Mouse (Mus musculus): ENCODE results near the gene Nkapl. TPM values are rescaled to one million over a fixed set of nuclear protein-coding genes. Genes with fewer than 3 reads are reported as not detected.
A peak's percentile ranks its signal among the peaks of the same experiment; 100 is the strongest.
"Not testable (repeated sequence)": the region's sequence is repeated elsewhere in the genome, so short reads cannot be mapped to it uniquely, and the experiment has no call there.

The Nkapl gene
- 2.1 and 2.6 TPM in 2 replicates for polyA plus RNA-seq (2014; fragmentation: Nextera tagmentation; extraction: Ambion mirVana)

DNA sequence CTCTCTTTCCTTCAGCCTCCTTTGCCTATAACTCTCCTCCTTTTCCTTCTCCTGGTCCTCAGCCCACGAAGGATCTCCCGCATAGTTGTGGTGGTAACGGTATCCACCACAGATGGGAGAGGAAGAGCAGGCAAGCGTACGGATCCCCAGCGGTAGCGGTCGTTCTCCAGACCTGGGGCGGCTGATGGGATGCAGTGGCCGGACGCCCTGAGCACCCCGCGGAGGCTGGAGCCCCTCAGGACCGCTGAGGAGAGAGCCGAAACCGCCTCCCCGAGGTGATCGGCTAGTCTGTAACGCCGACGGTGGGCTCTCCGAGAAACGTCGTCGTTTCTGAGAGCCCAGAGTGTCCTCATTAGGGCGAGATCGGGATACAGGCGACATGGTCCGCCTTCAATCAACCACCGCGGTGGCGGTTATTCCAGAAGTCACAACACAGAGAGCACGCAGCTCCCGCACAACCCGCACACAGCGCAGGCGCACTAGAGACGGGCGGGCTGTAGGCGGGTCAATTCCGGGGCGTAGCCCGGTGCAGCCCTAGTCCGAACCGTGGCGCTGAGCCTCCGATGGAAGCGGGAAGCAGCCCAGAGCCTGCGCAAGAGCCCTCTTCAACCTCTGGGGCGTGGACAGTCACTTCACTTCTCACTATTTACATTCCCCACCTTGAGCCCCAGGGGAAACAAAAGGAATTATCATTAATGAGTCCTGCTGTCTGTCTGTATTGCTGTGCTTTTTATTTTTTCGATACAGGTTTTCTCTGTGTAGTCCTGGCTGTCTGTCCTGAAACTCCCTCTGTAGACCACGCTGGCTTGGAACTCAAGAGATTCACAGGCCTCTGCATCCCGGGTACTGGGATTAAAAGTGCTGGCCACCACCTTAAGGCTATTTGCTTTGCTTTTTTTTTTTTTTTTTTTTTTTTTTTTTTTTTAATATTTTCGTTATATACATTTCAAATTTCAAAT lies at the start of gene Nkapl:
Nkapl (minus strand) TSS at position 449 of the 959 bp plus-strand sequence.
- Histone ChIP-seq H3K4me3 (ENCODE audit: low read depth, low read length) (peak within 1 kb of the TSS; percentile 63), H3K27ac (ENCODE audit: low read depth) (peak within 1 kb of the TSS; percentile 47; the same call in 1 of the 2 replicates)
- 2% methylated on average over 54 of the region's 54 CpGs for WGBS

GRCm38 (mm10) chr13:21506221-21506649 lies 37.9 kb upstream of the Nkapl start:
- 0% methylated on average over 21 of the region's 21 CpGs for WGBS
- peak; percentile 100 for ATAC-seq (replicated peaks; ENCODE audit: low FRiP score, low TSS enrichment, low read depth)
- Histone ChIP-seq H3K27ac (ENCODE audit: low read depth) (peak overlapping the region; percentile 80), H3K4me1 (replicated peaks; ENCODE audit: control insufficient read depth, insufficient read depth, low read length) (no peaks in the 10 kb centered on the region), H3K9ac (ENCODE audit: low read length) (peak overlapping the region; percentile 61), H3K36me3 (ENCODE audit: control insufficient read depth, insufficient read depth, low read length) (no peaks in the 10 kb centered on the region), H3K4me2 (ENCODE audit: low read length) (peak overlapping the region; percentile 54), H3K9me3 (ENCODE audit: control insufficient read depth, low read length) (no peaks in the 10 kb centered on the region), H3K4me3 (ENCODE audit: low read depth, low read length) (peak overlapping the region; percentile 68), H3K27me3 (replicated peaks; ENCODE audit: control insufficient read depth, insufficient read depth, low read length) (no peaks in the 10 kb centered on the region)
- DNase-seq (ENCODE audit: low spot score): peak; percentile 96

More for the DNA sequence above, at the start of gene Nkapl:
- Histone ChIP-seq H3K4me2 (ENCODE audit: low read length) (peak within 1 kb of the TSS; percentile 96), H3K27me3 (replicated peaks; ENCODE audit: control insufficient read depth, insufficient read depth, low read length) (no peaks in the 10 kb centered on the region), H3K4me1 (replicated peaks; ENCODE audit: control insufficient read depth, insufficient read depth, low read length) (no peaks in the 10 kb centered on the region), H3K9me3 (ENCODE audit: control insufficient read depth, low read length) (no peaks in the 10 kb centered on the region), H3K9ac (ENCODE audit: low read length) (peak within 1 kb of the TSS; percentile 69), H3K36me3 (ENCODE audit: control insufficient read depth, insufficient read depth, low read length) (no peaks in the 10 kb centered on the region)
- ATAC-seq (replicated peaks; ENCODE audit: low FRiP score, low TSS enrichment, low read depth) (peak; percentile 99), DNase-seq (ENCODE audit: low spot score) (peak; percentile 89)

DNA sequence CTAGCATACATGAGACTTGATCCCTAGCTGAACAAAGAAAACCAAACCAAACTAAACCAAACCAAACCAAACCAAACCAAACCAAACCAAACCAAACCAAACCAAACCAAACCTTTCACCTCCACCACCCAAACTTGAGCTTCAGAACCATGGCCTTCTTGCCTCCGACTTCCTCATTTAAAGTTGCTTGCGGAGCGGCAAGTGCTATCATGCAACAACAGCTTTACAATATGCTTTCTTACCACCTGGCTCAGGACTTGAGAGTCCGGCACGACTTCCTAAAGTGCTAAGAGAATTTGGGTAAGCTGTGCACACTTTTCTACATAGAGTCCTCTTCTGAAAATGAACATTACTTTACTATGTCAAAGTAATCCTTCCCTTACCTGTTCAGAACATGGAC lies 34.0 kb upstream of the Nkapl start:
- Histone ChIP-seq H3K36me3 (ENCODE audit: control insufficient read depth, insufficient read depth, low read length) (no peaks in the 10 kb centered on the region), H3K9me3 (ENCODE audit: control insufficient read depth, low read length) (no peaks in the 10 kb centered on the region), H3K4me3 (ENCODE audit: low read depth, low read length) (no peak overlapping the region), H3K9ac (ENCODE audit: low read length) (no peak overlapping the region), H3K27ac (ENCODE audit: low read depth) (no peak overlapping the region), H3K27me3 (replicated peaks; ENCODE audit: control insufficient read depth, insufficient read depth, low read length) (no peaks in the 10 kb centered on the region), H3K4me2 (ENCODE audit: low read length) (no peak overlapping the region), H3K4me1 (replicated peaks; ENCODE audit: control insufficient read depth, insufficient read depth, low read length) (no peaks in the 10 kb centered on the region)
- 88% methylated on average over 5 of the region's 5 CpGs for WGBS
- ATAC-seq (replicated peaks; ENCODE audit: low FRiP score, low TSS enrichment, low read depth) (no peak), DNase-seq (ENCODE audit: low spot score) (no peak)

DNA sequence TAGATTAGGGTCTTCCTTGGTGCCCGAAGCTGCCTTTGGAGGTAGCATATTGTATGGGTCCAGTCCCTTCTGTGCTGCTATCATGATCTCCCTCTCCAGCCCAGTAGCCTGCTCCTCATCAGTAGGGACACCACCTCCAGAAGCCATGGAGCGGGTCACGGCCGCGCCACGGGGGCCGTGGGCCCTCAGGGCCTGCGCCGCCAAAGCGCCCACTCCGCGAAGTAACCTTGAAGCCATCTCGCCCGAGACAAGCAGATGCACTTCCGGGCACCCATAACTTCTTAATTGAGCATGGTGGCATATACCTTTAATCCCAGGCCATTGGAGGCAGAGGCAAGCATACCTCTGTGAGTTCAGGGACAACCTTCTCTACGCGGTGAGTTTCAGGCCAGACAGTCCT lies 32.9 kb upstream of the Nkapl start, which contains the start of gene Gm11273:
Gm11273 (minus strand) TSS at position 237 of the 400 bp plus-strand sequence.
- 89% methylated on average over 17 of the region's 17 CpGs for WGBS
- H3K9ac ChIP-seq (ENCODE audit: low read length); H3K27ac ChIP-seq (ENCODE audit: low read depth); H3K4me1 ChIP-seq (replicated peaks; ENCODE audit: control insufficient read depth, insufficient read depth, low read length); DNase-seq (ENCODE audit: low spot score); H3K4me2 ChIP-seq (ENCODE audit: low read length); ATAC-seq (replicated peaks; ENCODE audit: low FRiP score, low TSS enrichment, low read depth); H3K36me3 ChIP-seq (ENCODE audit: control insufficient read depth, insufficient read depth, low read length); H3K9me3 ChIP-seq (ENCODE audit: control insufficient read depth, low read length); H3K27me3 ChIP-seq (replicated peaks; ENCODE audit: control insufficient read depth, insufficient read depth, low read length); H3K4me3 ChIP-seq (ENCODE audit: low read depth, low read length): not testable (repeated sequence)

- Histone ChIP-seq H3K27me3 (replicated peaks; ENCODE audit: control insufficient read depth, insufficient read depth, low read length) (no peaks in the 10 kb centered on the region), H3K9ac (ENCODE audit: low read length) (no peak within 1 kb of the TSS), H3K9me3 (ENCODE audit: control insufficient read depth, low read length) (no peaks in the 10 kb centered on the region), H3K27ac (ENCODE audit: low read depth) (no peak within 1 kb of the TSS), H3K36me3 (ENCODE audit: control insufficient read depth, insufficient read depth, low read length) (no peaks in the 10 kb centered on the region), H3K4me3 (ENCODE audit: low read depth, low read length) (no peak within 1 kb of the TSS), H3K4me1 (replicated peaks; ENCODE audit: control insufficient read depth, insufficient read depth, low read length) (no peaks in the 10 kb centered on the region), H3K4me2 (ENCODE audit: low read length) (no peak within 1 kb of the TSS)
- no peak for ATAC-seq (replicated peaks; ENCODE audit: low FRiP score, low TSS enrichment, low read depth)
- WGBS: 91% methylated on average over 21 of the region's 21 CpGs
- no peak for DNase-seq (ENCODE audit: low spot score)
These were observed 26.8 kb upstream of the Nkapl start, which contains the start of gene AK157302 for GRCm38 (mm10) chr13:21495080-21495479. AK157302 (plus strand) TSS chr13:21495223.

DNA sequence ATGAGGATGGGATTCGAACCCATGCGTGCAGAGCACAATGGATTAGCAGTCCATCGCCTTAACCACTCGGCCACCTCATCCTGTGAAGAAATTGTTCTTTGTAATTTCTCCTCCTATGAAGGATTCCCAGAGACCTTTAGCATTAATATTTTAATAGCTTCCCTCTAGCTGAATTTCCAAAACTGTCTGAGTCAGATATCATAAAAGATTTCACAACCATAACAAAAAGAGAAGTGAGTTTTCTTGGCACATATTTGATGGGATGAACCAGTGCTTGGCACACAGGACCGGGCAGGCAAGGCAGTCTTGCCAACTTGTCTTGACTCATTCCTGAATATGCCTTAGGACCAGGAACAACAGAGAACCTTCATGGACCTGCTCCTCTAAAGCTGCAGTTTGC lies 24.5 kb upstream of the Nkapl start:
- Histone ChIP-seq H3K4me2 (ENCODE audit: low read length) (no peak overlapping the region), H3K4me3 (ENCODE audit: low read depth, low read length) (no peak overlapping the region), H3K27ac (ENCODE audit: low read depth) (no peak overlapping the region), H3K4me1 (replicated peaks; ENCODE audit: control insufficient read depth, insufficient read depth, low read length) (no peaks in the 10 kb centered on the region), H3K27me3 (replicated peaks; ENCODE audit: control insufficient read depth, insufficient read depth, low read length) (no peaks in the 10 kb centered on the region), H3K9me3 (ENCODE audit: control insufficient read depth, low read length) (no peaks in the 10 kb centered on the region), H3K9ac (ENCODE audit: low read length) (no peak overlapping the region), H3K36me3 (ENCODE audit: control insufficient read depth, insufficient read depth, low read length) (no peaks in the 10 kb centered on the region)
- ATAC-seq (replicated peaks; ENCODE audit: low FRiP score, low TSS enrichment, low read depth) (no peak), DNase-seq (ENCODE audit: low spot score) (no peak)
- WGBS: 93% methylated on average over 5 of the region's 5 CpGs

DNA sequence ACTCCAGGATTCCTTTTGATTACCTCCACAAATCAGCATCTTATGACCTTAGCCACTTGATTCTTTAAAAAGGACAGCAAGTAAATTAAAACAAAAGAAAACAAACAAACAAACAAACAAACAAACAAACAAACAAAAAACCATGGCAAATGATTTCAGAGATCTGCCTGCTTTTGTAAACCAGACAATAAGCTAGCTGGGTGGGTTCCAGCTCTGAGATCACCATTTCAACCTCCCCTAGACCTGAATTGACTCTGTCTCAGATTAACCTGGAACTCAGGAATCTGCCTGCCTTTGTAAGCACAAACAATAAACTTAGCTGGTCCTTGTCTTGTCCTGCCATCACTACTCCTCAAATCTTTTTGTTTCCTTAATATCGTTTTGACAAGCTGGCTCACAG lies 18.6 kb upstream of the Nkapl start:
- Histone ChIP-seq H3K9me3 (ENCODE audit: control insufficient read depth, low read length) (0 out of 2 replicates have a peak, but pooled peaks cover 2% of the 10 kb centered on the region), H3K4me1 (replicated peaks; ENCODE audit: control insufficient read depth, insufficient read depth, low read length) (no peaks in the 10 kb centered on the region), H3K4me2 (ENCODE audit: low read length) (no peak overlapping the region), H3K27ac (ENCODE audit: low read depth) (no peak overlapping the region), H3K4me3 (ENCODE audit: low read depth, low read length) (no peak overlapping the region), H3K9ac (ENCODE audit: low read length) (no peak overlapping the region), H3K27me3 (replicated peaks; ENCODE audit: control insufficient read depth, insufficient read depth, low read length) (no peaks in the 10 kb centered on the region), H3K36me3 (ENCODE audit: control insufficient read depth, insufficient read depth, low read length) (peaks cover 13% of the 10 kb centered on the region; the same call in 1 of the 2 replicates)
- 95% methylated on average over 1 of the region's 1 CpGs for WGBS
- DNase-seq (ENCODE audit: low spot score): no peak
- ATAC-seq (replicated peaks; ENCODE audit: low FRiP score, low TSS enrichment, low read depth): no peak

DNA sequence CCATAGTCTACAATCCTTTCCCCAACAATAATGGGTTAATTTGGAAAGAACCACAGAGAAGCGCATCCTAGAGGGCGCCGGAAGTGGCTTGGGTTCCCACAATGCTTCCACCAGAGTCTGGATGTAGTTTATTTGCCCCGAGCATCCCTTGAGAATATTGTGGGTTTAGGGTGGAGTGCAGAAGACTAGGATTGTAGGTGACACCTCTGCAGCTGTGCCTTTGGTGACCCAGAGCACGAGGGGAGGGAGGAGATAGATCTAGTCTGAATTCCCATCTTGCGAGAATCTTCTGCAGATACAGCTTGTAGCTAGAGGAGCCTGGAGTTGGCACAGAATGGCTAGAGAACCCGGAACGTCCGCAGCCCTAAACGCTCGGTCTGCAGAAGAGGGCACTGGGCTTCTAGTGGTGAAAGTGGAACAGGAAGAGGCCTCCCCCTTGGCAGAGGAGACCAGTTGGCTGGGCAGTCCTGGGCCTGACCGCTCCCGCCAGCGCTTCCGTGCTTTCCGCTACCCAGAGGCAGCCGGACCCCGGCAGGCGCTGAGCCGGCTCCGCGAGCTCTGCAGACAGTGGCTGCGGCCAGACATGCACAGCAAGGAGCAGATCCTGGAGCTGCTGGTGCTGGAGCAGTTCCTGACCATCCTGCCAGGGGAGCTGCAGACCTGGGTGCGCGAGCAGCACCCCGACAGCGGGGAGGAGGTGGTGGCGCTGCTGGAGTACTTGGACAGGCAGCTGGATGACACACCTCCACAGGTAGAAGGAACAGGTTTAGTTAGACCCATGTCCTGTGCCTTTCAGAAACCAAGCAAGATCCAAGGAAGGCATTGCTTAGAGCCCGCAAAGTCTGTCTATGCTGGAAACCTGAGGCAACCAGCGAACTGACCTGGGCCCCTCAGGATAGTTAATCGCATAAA lies 10.7 kb upstream of the Nkapl start, which contains the start of the genes Zkscan4 and Gm10065:
Zkscan4 (plus strand) TSS at position 149 of the 912 bp plus-strand sequence.
Gm10065 (minus strand) TSS at position 683 of the 912 bp plus-strand sequence.
- peak within 1 kb of the TSS; percentile 61 for H3K4me3 ChIP-seq (ENCODE audit: low read depth, low read length)
- not testable (repeated sequence) for H3K36me3 ChIP-seq (ENCODE audit: control insufficient read depth, insufficient read depth, low read length); H3K9me3 ChIP-seq (ENCODE audit: control insufficient read depth, low read length); H3K4me1 ChIP-seq (replicated peaks; ENCODE audit: control insufficient read depth, insufficient read depth, low read length); H3K27me3 ChIP-seq (replicated peaks; ENCODE audit: control insufficient read depth, insufficient read depth, low read length)
- DNase-seq (ENCODE audit: low spot score) (peak; percentile 87), ATAC-seq (replicated peaks; ENCODE audit: low FRiP score, low TSS enrichment, low read depth) (peak; percentile 86)
- H3K27ac ChIP-seq (ENCODE audit: low read depth): peak within 1 kb of the TSS; percentile 69
- WGBS: 3% methylated on average over 26 of the region's 31 CpGs
- peak within 1 kb of the TSS; percentile 61 for H3K4me2 ChIP-seq (ENCODE audit: low read length)
- peak within 1 kb of the TSS; percentile 54 for H3K9ac ChIP-seq (ENCODE audit: low read length)
